Mouse (Mus musculus) hindbrain, embryonic 16.5 days (tissue): Measurements from ENCODE around the gene Smim10l1. TPM values are rescaled to one million over a fixed set of nuclear protein-coding genes. Genes with fewer than 3 reads are reported as not detected.

ENCODE experiments used
- ATAC-seq: fragments of 200-750 bp; cut with Nextera tagmentation; 2 replicates; pipeline ENCODE4 v1.8.0; 2017; ENCODE audit warnings: moderate TSS enrichment, moderate library complexity
- H3K27ac ChIP-seq: fragments of 300-500 bp; sonication (generic); 2 replicates; pipeline ENCODE4 v1.5.1; 2014; ENCODE audit warnings: low read depth, mild to moderate bottlenecking, control low read depth, low read length, moderate library complexity
- H3K27me3 ChIP-seq: fragments of 300-500 bp; sonication (generic); replicated peaks from 2 replicates; pipeline ENCODE4 v1.6.1; 2014; ENCODE audit warnings: low read length; ENCODE audit not compliant: control insufficient read depth, insufficient read depth
- H3K36me3 ChIP-seq: fragments of 300-500 bp; sonication (generic); 2 replicates; pipeline ENCODE4 v1.6.1; 2014; ENCODE audit warnings: mild to moderate bottlenecking, low read length, moderate library complexity, mixed read lengths; ENCODE audit not compliant: control insufficient read depth, insufficient read depth
- H3K4me1 ChIP-seq: fragments of 300-500 bp; sonication (generic); 2 replicates; pipeline ENCODE4 v1.6.1; 2014; ENCODE audit warnings: low read depth, low read length; ENCODE audit not compliant: control insufficient read depth, insufficient read depth
- H3K4me2 ChIP-seq: fragments of 300-500 bp; sonication (generic); 2 replicates; pipeline ENCODE4 v1.6.1; 2014; ENCODE audit warnings: mild to moderate bottlenecking, low read length, control low read depth, moderate library complexity
- H3K4me3 ChIP-seq: fragments of 300-500 bp; sonication (generic); 2 replicates; pipeline ENCODE4 v1.5.1; 2014; ENCODE audit warnings: mild to moderate bottlenecking, low read length, control low read depth, moderate library complexity
- H3K9ac ChIP-seq: fragments of 300-500 bp; sonication (generic); 2 replicates; pipeline ENCODE4 v1.6.1; 2014; ENCODE audit warnings: low read depth, mild to moderate bottlenecking, control low read depth, low read length, moderate library complexity
- H3K9me3 ChIP-seq: fragments of 300-500 bp; sonication (generic); 2 replicates; pipeline ENCODE4 v1.6.1; 2014; ENCODE audit warnings: mild to moderate bottlenecking, low read length, moderate library complexity; ENCODE audit not compliant: control insufficient read depth
- WGBS: fragments of 180-500 bp; shearing (Covaris S2); extraction: QIAGEN DNeasy Blood & Tissue Kit; methylation state at CpG from one replicate; pipeline ENCODE4 v1.1.7; 2014; 5-methylcytosine and 5-hydroxymethylcytosine counted together
- polyA plus RNA-seq: library from polyadenylated mRNA; unstranded; fragments of >200 nt; fragmentation: Nextera tagmentation; extraction: Ambion mirVana; gene quantifications from 2 replicates; pipeline ENCODE4 v1.2.1, GENCODE M21; 2015

The Smim10l1 gene
- polyA plus RNA-seq, result 109 and 114 TPM in 2 replicates

DNA sequence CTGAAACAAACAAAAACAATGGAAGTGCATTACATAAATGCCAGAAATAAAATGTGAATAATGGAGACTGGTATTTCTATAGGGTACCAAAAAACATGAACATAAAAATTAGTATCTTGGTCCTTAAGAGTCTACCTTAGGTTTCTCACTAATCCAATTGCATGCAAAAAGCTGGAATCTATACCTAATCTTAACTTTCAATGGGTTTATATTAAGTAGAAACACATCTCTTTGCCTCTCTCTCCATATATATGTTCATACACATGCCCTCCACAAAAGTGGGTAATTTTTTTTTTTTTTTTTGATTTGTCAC lies at the start of gene Smim10l1:
Gene Smim10l1 (plus strand): TSS at position 301 of the 313 bp plus-strand sequence.
- H3K27ac ChIP-seq, result peak within 1 kb of the TSS; percentile 99
- no peaks in the 10 kb centered on the region for H3K27me3 ChIP-seq
- H3K4me3 ChIP-seq, result peak within 1 kb of the TSS; percentile 78
- H3K4me2 ChIP-seq, result peak within 1 kb of the TSS; percentile 56
- no peaks in the 10 kb centered on the region; the same call in none of the 2 replicates for H3K4me1 ChIP-seq
- ATAC-seq, result no peak
- peaks cover 2% of the 10 kb centered on the region; the same call in 1 of the 2 replicates for H3K36me3 ChIP-seq
- peak within 1 kb of the TSS; percentile 95 for H3K9ac ChIP-seq
- no peaks in the 10 kb centered on the region for H3K9me3 ChIP-seq

DNA sequence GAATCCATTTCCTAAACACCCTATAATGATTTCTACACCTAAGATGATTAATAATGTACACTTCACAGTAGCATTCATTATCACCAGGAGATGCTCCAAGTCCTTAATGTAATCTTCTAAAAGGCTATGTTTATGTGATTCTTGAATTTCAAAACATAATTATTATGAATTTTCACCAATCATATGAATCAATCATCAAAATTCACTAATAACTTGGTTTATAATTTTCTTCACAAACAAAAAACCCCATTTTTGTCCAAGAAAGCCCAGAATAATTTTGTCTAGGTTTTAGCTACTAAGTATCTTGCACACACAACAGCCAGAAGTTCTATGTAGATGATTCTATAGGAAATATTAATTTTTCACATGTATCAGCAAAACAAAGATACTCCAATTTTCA lies 49.0 kb upstream of the Smim10l1 start, which contains the start of gene Tas2r140:
Gene Tas2r140 (minus strand): TSS at position 101 of the 400 bp plus-strand sequence.
- ATAC-seq, result no peak
- no peak within 1 kb of the TSS for H3K4me3 ChIP-seq
- H3K9ac ChIP-seq, result no peak within 1 kb of the TSS
- H3K27ac ChIP-seq, result no peak within 1 kb of the TSS
- no peaks in the 10 kb centered on the region for H3K9me3 ChIP-seq
- no peaks in the 10 kb centered on the region for H3K4me1 ChIP-seq
- no peak within 1 kb of the TSS for H3K4me2 ChIP-seq
- H3K36me3 ChIP-seq, result no peaks in the 10 kb centered on the region
- no peaks in the 10 kb centered on the region for H3K27me3 ChIP-seq

GRCm38 (mm10) chr6:133092226-133092625 lies 12.5 kb upstream of the Smim10l1 start:
- 74% methylated on average over 8 of the region's 8 CpGs for WGBS
- ATAC-seq, result no peak
- H3K36me3 ChIP-seq, result no peaks in the 10 kb centered on the region
- no peak overlapping the region for H3K4me2 ChIP-seq
- no peak overlapping the region for H3K9ac ChIP-seq
- no peak overlapping the region for H3K27ac ChIP-seq
- no peaks in the 10 kb centered on the region for H3K9me3 ChIP-seq
- H3K4me1 ChIP-seq, result no peaks in the 10 kb centered on the region
- H3K27me3 ChIP-seq, result no peaks in the 10 kb centered on the region
- H3K4me3 ChIP-seq, result no peak overlapping the region

- 70% methylated on average over 1 of the region's 1 CpGs for WGBS
- H3K4me2 ChIP-seq, result no peak overlapping the region
- H3K4me3 ChIP-seq, result no peak overlapping the region
- no peaks in the 10 kb centered on the region for H3K36me3 ChIP-seq
- no peak for ATAC-seq
- no peaks in the 10 kb centered on the region; the same call in none of the 2 replicates for H3K4me1 ChIP-seq
- H3K27ac ChIP-seq, result no peak overlapping the region
- no peak overlapping the region for H3K9ac ChIP-seq
- H3K9me3 ChIP-seq, result no peaks in the 10 kb centered on the region
- H3K27me3 ChIP-seq, result no peaks in the 10 kb centered on the region
Measured at GRCm38 (mm10) chr6:133102430-133102829, 2.3 kb upstream of the Smim10l1 start.

- H3K9ac ChIP-seq, result peak overlapping the region; percentile 95
- no peaks in the 10 kb centered on the region for H3K27me3 ChIP-seq
- H3K9me3 ChIP-seq, result no peaks in the 10 kb centered on the region
- H3K36me3 ChIP-seq, result peaks cover 4% of the 10 kb centered on the region; the same call in 1 of the 2 replicates
- WGBS, result under 1% methylated on average over 59 of the region's 62 CpGs
- H3K4me3 ChIP-seq, result peak overlapping the region; percentile 78
- H3K4me1 ChIP-seq, result no peaks in the 10 kb centered on the region; the same call in none of the 2 replicates
- peak overlapping the region; percentile 56 for H3K4me2 ChIP-seq
- peak overlapping the region; percentile 99 for H3K27ac ChIP-seq
- ATAC-seq, result peak; percentile 98
Measured at GRCm38 (mm10) chr6:133104922-133105859, 482 bp downstream of the Smim10l1 start.

Other genes starting within 250 kb of the Smim10l1 start
- not detected in 2 replicates for gene Tas2r116, start 249.5 kb upstream of the Smim10l1 start, polyA plus RNA-seq
- not detected in 2 replicates for gene Tas2r110, start 236.9 kb upstream of the Smim10l1 start, polyA plus RNA-seq
- gene Tas2r113, start 211.9 kb upstream of the Smim10l1 start, polyA plus RNA-seq, result not detected in 2 replicates
- gene Tas2r125, start 195.3 kb upstream of the Smim10l1 start, polyA plus RNA-seq, result 0.17 TPM in 1 of 2 replicates, not detected in the other
- not detected in 2 replicates for gene Tas2r129, start 153.8 kb upstream of the Smim10l1 start, polyA plus RNA-seq
- gene Tas2r131, start 147.0 kb upstream of the Smim10l1 start, polyA plus RNA-seq, result not detected in 2 replicates
- gene Tas2r109, start 123.9 kb upstream of the Smim10l1 start, polyA plus RNA-seq, result not detected in 2 replicates
- not detected in 2 replicates for gene Tas2r103, start 67.8 kb upstream of the Smim10l1 start, polyA plus RNA-seq
- gene Tas2r140, start 49.1 kb upstream of the Smim10l1 start, polyA plus RNA-seq, result not detected in 2 replicates
- not detected in 2 replicates for gene 5530400C23Rik, start 187.3 kb downstream of the Smim10l1 start, polyA plus RNA-seq